Comparison of ENCODE assay signal across 7 mouse cellular contexts in genomic region chr6:30617020-30617958, GRCm38 (mm10). TPM values are rescaled to one million over a fixed set of nuclear protein-coding genes. Genes with fewer than 3 reads are reported as not detected.
A peak's percentile ranks its signal among the peaks of the same experiment; 100 is the strongest.
DNase-seq lines count a peak whose midpoint lies in the region; ATAC-seq lines count a peak whose summit lies in the region.

No protein-coding gene starts in this region.

- no peak overlapping the region for H3K4me3 ChIP-seq in intestine, embryonic 14.5 days (ENCODE audit: low read depth, low read length)
- H3K4me3 ChIP-seq in midbrain, embryonic 14.5 days (replicated peaks; ENCODE audit: low read depth, low read length), result peak overlapping the region; percentile 12; the same call in 1 of the 2 replicates

- H3K4me1 ChIP-seq in intestine, embryonic 14.5 days (replicated peaks; ENCODE audit: control insufficient read depth, insufficient read depth, low read length), result peaks cover 37% of the 10 kb centered on the region
- H3K4me1 ChIP-seq in midbrain, embryonic 14.5 days (ENCODE audit: control insufficient read depth, insufficient read depth, low read length), result peaks cover 42% of the 10 kb centered on the region

- peak overlapping the region; percentile 38 for H3K4me2 ChIP-seq in intestine, embryonic 14.5 days (ENCODE audit: low read length)
- peak overlapping the region; percentile 61 for H3K4me2 ChIP-seq in midbrain, embryonic 14.5 days (ENCODE audit: low read length)

- H3K27me3 ChIP-seq in intestine, embryonic 14.5 days (replicated peaks; ENCODE audit: control insufficient read depth, insufficient read depth, low read length), result no peaks in the 10 kb centered on the region
- no peaks in the 10 kb centered on the region for H3K27me3 ChIP-seq in midbrain, embryonic 14.5 days (ENCODE audit: control insufficient read depth, insufficient read depth, low read length)

- H3K27ac ChIP-seq in intestine, embryonic 14.5 days (ENCODE audit: low read depth), result peak overlapping the region; percentile 8; the same call in 1 of the 2 replicates
- peak overlapping the region; percentile 88 for H3K27ac ChIP-seq in midbrain, embryonic 14.5 days (replicated peaks; ENCODE audit: low read depth, low read length)

- 12% methylated on average over 13 of the region's 13 CpGs for WGBS in intestine, embryonic 14.5 days
- WGBS in midbrain, embryonic 14.5 days, result 1% methylated on average over 13 of the region's 13 CpGs

- no peaks in the 10 kb centered on the region for H3K9me3 ChIP-seq in intestine, embryonic 14.5 days (ENCODE audit: control insufficient read depth, low read length)
- H3K9me3 ChIP-seq in midbrain, embryonic 14.5 days (ENCODE audit: control insufficient read depth, low read length), result no peaks in the 10 kb centered on the region

- peak; percentile 48 for ATAC-seq in intestine, embryonic 14.5 days (replicated peaks; ENCODE audit: low FRiP score, low TSS enrichment, low read depth)
- ATAC-seq in midbrain, embryonic 14.5 days (ENCODE audit: low FRiP score, low TSS enrichment), result peak; percentile 12; the same call in 1 of the 2 replicates

- DNase-seq in thymus, postnatal 25 days, result peak; percentile 4
- no peak for DNase-seq in thymus, adult 18-20 months
- peak; percentile 92 for DNase-seq in embryo, embryonic 11 days
- peak; percentile 64 for DNase-seq in intestine, embryonic 14.5 days (ENCODE audit: low spot score)
- DNase-seq in midbrain, embryonic 14.5 days, result peak; percentile 48
- no peak for DNase-seq in c-Kit-positive CD71-positive TER-119-positive erythroid progenitor cells, embryonic 14.5 days (ENCODE audit: low spot score)
- DNase-seq in urinary bladder, postnatal 14 days (ENCODE audit: low spot score), result no peak

- no peak overlapping the region for H3K9ac ChIP-seq in intestine, embryonic 14.5 days (ENCODE audit: low read length)
- no peak overlapping the region; the same call in 1 of the 2 replicates for H3K9ac ChIP-seq in midbrain, embryonic 14.5 days (replicated peaks; ENCODE audit: low read length)

- no peaks in the 10 kb centered on the region for H3K36me3 ChIP-seq in intestine, embryonic 14.5 days (ENCODE audit: control insufficient read depth, insufficient read depth, low read length)
- no peaks in the 10 kb centered on the region for H3K36me3 ChIP-seq in midbrain, embryonic 14.5 days (ENCODE audit: control insufficient read depth, insufficient read depth, low read length)

RNA-seq across cellular contexts. Expression of gene Cpa5, which starts 6.5 kb away (rescaled TPM):
- 0.19 and 0.23 TPM in 2 replicates for polyA plus RNA-seq in intestine, embryonic 14.5 days (2014; fragmentation: Nextera tagmentation; extraction: Ambion mirVana)
- polyA plus RNA-seq in midbrain, embryonic 14.5 days (2014; fragmentation: Nextera tagmentation; extraction: Ambion mirVana), result 0.18 TPM in 1 of 2 replicates, not detected in the other

RNA-seq across cellular contexts. Expression of gene Cpa1, which starts 21.7 kb away (rescaled TPM):
- polyA plus RNA-seq in intestine, embryonic 14.5 days (2014; fragmentation: Nextera tagmentation; extraction: Ambion mirVana), result 2.6 and 167 TPM in 2 replicates
- 0.50 and 0.61 TPM in 2 replicates for polyA plus RNA-seq in midbrain, embryonic 14.5 days (2014; fragmentation: Nextera tagmentation; extraction: Ambion mirVana)

RNA-seq across cellular contexts. Expression of gene Cpa4, which starts 49.1 kb away (rescaled TPM):
- polyA plus RNA-seq in intestine, embryonic 14.5 days (2014; fragmentation: Nextera tagmentation; extraction: Ambion mirVana), result 0.73 and 0.93 TPM in 2 replicates
- polyA plus RNA-seq in midbrain, embryonic 14.5 days (2014; fragmentation: Nextera tagmentation; extraction: Ambion mirVana), result 0.98 and 1.2 TPM in 2 replicates

Comparison
In these comparisons a context has a peak if more than half of its experiments do, and no peak if none do; other contexts are left out.
1. DNase-seq: peak in thymus, postnatal 25 days (single experiment), embryo, embryonic 11 days (single experiment), intestine, embryonic 14.5 days (single experiment) and midbrain, embryonic 14.5 days (single experiment); none in thymus, adult 18-20 months (0 of 2), c-Kit-positive CD71-positive TER-119-positive erythroid progenitor cells, embryonic 14.5 days (single experiment) and urinary bladder, postnatal 14 days (single experiment).